Mouse (Mus musculus) heart, postnatal 0 days (tissue): ENCODE measurements around the gene Jam2.

Experiments
- CTCF ChIP-seq: IDR thresholded peaks from 2 replicates; pipeline ENCODE4 v1.5.1; 2016; ENCODE audit warnings: antibody characterized with exemption, control low read depth, low read depth
- EP300 ChIP-seq: IDR thresholded peaks from 2 replicates; pipeline ENCODE4 v1.6.1; 2016; ENCODE audit warnings: antibody characterized with exemption, low read depth

DNA sequence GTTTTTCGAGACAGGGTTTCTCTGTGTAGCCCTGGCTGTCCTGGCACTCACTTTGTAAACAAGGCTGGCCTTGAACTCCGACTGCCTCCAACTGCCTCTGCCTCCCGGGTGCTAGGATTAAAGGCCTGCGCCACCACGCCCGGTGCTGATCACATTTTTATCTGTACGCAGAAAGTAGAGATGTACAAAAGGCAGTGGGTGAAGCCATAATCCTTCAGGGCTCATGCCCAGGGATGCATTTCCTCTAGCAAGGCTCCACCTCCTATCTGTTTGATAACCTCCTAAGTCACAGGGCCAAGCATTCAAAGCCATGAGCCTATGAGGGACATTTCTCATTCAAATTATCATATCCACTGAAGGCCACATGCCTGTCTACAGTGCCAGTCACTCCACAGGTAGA, 34.0 kb downstream of the Jam2 start:
- TF ChIP-seq CTCF: no peak
- TF ChIP-seq EP300: no peak
